Mouse (Mus musculus) heart, adult 9 months (tissue): ENCODE measurements around the gene Smarca4.

Experiments
- DNase-seq, 2 experiments: peaks; one replicate each; pipeline ENCODE4 v3.0.0; 2022; ENCODE audit warnings: low spot score in 2 of 2

Gene Smarca4

DNA sequence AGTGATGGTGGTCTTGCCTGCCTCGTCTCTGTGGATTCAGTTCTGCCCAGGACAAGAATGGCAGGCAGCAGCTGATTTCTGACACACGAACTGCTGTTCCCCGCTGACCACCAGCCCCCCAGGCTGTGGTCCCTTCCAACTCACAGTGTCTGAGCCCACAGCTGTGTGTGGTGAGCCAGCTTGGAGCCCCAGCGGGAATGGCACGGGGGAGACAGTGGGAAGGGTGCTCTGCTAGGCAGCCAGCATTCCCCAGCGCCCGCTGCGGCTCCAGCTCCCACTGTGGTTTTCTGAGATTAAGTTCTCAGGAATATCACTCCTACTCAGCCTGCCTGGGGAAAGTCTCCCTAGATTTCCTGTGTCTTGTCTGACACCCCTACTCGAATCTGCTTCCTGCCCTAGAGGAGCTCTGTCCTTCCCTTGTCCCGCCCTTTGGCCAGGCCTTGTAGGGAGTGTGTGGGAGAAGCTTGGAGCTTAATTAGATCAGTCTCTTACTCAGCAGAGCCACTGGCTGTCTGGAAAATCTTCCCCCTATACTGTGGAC is 136.4 kb downstream of the Smarca4 start:
- peak; percentile 73 to 81 for DNase-seq
